Mouse (Mus musculus) mouse trophoblast stem cell (cell line): Measurements from ENCODE around the gene Dock6.

Source experiments
- in situ Hi-C, 2 experiments: fragments of 300-500 bp; cut with MseI, MboI; formaldehyde crosslinking; loops; 2 replicates in 1 of 2; 3 replicates in 1 of 2; pipeline ENCODE4 v1.15.1; 2025

Dock6 gene

DNA sequence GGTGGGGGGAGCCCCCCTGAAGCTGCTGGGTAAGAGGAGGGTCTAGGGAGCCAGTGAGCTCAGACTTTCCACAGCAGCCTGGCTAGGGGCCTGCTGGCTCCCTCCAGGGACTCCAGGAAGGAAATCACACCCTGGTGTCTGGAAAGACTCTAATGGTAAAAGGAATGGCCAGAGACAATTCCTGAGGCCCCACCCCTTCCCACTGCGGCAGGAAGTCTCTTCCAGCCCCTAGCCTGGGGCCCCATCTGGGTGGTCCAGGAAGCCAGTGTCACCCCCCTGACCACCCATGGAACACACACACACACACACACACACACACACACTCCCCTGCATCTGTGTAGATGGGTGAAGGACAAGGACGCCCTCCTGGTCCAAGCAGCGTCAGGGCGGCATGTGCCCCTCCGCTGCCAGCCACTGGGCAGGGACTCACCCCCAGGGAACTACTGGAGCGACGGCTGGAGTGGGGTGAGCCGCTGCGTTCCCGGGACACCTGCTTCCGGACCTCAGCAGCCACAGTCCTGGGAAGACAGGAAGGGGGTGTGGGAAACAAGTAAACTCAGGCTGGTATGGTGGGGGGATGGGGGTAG, 5.6 kb downstream of the Dock6 start:
- in situ Hi-C loops: no loop called here

DNA sequence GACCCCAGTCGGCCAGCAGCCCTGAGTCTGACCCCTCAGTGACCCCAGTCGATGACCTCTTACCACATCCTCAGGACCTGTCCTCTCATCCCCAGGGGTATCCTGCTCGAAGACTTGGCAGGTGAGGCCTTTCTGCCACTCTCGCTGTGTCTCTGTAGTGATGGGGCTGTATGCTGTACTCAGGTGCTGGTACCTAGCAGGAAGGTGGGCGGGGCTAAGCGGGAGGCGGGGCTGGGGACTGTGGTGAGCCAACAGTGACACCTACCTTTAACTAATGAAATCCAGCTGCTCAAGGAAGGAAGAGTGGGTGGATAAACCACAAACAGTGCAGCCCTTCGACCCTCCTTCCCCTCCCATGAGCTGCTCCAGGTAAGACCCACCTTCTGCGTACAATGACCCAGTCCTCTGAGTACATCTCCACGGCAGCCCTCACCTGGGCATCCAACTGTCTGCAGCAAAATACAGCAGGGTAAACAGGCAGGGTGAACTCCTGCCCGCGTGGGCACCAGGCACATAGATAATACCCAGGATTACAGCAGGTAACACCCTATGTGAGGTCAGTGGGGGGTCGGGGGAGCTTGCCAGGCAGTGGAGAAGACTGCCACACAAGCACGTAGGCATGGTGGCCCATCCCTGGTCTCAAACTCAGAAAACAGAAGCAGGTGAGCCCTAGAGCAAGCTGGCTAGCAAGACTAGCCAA, 6.9 kb downstream of the Dock6 start:
- in situ Hi-C loops: no loop called here

- in situ Hi-C loops: no loop called here
Measured at GRCm38 (mm10) chr9:21843086-21843485, 9.3 kb downstream of the Dock6 start.

DNA sequence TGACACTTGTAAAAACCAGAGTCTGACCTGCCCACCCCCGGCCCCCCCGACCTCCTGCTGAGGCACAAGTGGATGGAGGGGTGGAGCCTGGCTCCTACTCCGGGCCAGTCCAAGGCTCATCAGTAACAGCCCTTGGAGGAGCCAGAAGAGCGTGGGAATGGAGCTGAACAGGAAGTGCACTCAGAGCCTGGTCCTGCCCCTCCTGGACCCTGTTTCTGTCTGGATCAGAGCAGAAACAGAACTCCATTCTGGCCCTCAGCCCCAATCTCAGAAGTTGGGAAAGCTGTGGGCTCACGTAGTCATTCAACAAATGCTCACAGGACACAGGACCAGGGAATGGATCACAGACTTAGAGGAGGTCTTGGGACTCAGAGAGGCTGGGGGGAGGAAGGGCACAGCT, 10.0 kb downstream of the Dock6 start:
- in situ Hi-C loops: no loop called here

- in situ Hi-C loops: no loop called here
Measured at GRCm38 (mm10) chr9:21841340-21841739, 11.1 kb downstream of the Dock6 start.

DNA sequence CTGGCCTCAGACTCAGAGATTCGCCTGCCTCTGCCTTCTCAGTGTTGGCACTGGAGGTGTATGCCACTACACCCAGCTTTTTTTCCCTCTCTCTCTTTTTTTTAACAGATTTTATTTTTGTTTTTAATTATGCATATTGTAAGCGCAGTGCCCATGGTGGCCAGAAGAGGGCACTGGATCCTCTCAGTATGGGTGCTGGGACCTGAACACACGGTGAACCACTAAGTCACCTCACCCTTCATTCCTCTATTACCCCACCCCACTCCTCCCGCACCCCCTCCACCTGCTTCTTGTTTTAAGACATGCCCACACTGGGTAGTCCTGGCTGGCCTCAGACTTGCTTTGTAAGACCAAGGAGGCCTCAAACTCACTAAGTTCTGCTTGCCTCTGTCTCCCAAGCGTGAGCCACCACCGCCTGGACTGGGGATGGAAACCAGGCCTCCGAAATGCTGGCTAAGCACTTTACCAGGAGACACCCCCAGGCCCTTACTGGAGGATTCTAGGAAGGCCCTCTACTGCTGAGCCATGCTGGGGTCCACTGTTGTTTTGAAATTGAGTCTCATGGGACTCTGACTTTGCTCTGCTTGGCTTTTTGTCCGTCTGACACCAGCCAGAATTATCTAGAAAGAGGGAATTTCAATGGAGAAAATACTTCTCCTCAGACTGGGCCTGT, 12.2 kb downstream of the Dock6 start:
- in situ Hi-C loops: no loop called here

- in situ Hi-C loops: no loop called here
Measured at GRCm38 (mm10) chr9:21837690-21838089, 14.7 kb downstream of the Dock6 start.

DNA sequence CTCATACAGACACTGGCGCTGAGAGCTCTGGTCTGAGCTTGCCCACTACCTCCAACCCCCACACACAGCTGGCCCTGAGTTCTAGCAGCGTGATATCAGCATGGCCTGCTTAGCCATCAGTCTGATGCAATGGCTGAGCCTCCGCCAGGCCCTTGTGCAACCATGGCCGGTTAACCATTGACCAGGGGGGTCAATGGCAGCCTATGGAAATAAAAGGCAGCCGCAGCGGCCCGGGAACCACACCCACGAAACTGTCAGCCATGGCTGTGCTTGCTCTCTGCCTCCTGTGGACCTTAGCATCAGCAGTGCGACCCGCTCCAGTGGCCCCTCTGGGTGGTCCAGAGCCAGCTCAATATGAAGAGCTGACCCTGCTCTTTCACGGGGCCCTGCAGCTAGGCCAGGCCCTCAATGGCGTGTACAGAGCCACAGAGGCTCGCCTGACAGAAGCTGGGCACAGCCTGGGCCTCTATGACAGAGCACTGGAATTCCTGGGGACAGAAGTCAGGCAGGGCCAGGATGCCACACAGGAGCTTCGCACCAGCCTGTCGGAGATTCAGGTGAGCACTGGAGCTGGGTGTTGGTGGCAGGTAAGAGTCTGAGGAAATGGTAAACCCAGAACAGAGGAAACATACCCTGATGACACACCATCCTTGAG, 17.1 kb downstream of the Dock6 start, which contains the start of gene Angptl8:
Gene Angptl8 (plus strand): TSS at position 253 of the 655 bp plus-strand sequence.
- in situ Hi-C loops: no loop called here

GRCm38 (mm10) chr9:21831558-21832240, 20.7 kb downstream of the Dock6 start:
- in situ Hi-C loops: loop anchor here in 1 of 2 experiments (5.0 kb wide), 1 partner anchor 41 kb away; no protein-coding TSS in a partner anchor

- in situ Hi-C loops: loop anchor here in 1 of 2 experiments (5.0 kb wide), 1 partner anchor 41 kb away; no protein-coding TSS in a partner anchor
Measured at GRCm38 (mm10) chr9:21830936-21831335, 21.5 kb downstream of the Dock6 start.

- in situ Hi-C loops: loop anchor here in 1 of 2 experiments (5.0 kb wide), 1 partner anchor 42 kb away; no protein-coding TSS in a partner anchor
Measured at GRCm38 (mm10) chr9:21830461-21830850, 22.0 kb downstream of the Dock6 start.

GRCm38 (mm10) chr9:21829834-21830460, 22.5 kb downstream of the Dock6 start:
- in situ Hi-C loops: loop anchor here in 1 of 2 experiments (5.0 kb wide), 1 partner anchor 42 kb away; no protein-coding TSS in a partner anchor

- in situ Hi-C loops: no loop called here
Measured at GRCm38 (mm10) chr9:21824366-21824765, 28.1 kb downstream of the Dock6 start.

- in situ Hi-C loops: no loop called here
Measured at GRCm38 (mm10) chr9:21823957-21824356, 28.5 kb downstream of the Dock6 start.

DNA sequence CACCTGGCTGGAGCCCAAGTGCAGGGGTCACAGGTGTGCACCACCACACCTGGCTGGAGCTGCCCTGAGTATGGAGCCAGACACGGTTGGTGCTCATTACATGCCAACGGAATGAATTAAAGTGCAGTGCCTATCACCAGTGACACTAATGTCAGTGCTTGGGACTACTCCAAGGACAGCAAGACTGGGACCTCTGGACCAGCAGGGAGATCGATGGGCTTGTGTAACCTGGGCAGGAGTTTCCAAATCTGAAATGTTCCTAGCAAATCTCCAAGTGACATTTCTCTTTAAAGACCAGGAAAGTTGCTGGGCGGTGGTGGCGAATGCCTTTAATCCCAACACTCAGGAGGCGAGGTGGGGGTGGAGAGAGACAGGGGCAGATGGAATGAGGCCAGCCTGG, 29.7 kb downstream of the Dock6 start:
- in situ Hi-C loops: no loop called here

DNA sequence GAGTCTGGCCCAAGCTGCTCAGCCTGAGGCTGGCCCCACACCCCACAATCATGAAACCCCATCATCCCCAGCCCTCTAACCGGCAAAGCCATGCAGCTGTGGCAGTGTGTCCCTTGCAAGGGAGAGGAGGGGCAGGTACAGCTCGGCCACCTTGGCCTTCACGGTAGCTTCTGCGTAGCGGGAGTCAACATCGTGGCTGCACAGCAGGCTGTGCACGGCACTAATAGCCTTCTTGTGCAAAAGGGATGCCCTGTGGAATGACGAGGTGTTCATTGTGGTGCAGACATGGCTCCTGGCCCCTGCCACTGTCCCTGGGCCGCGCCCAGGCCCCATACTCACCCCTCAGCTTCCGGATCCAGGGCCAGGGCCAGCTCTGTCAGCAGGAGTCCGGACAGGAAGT, 32.3 kb downstream of the Dock6 start:
- in situ Hi-C loops: no loop called here

- in situ Hi-C loops: no loop called here
Measured at GRCm38 (mm10) chr9:21819181-21819729, 33.2 kb downstream of the Dock6 start.

GRCm38 (mm10) chr9:21818561-21818960, 33.9 kb downstream of the Dock6 start:
- in situ Hi-C loops: no loop called here

- in situ Hi-C loops: no loop called here
Measured at GRCm38 (mm10) chr9:21818125-21818524, 34.3 kb downstream of the Dock6 start.

- in situ Hi-C loops: no loop called here
Measured at GRCm38 (mm10) chr9:21816716-21817305, 35.6 kb downstream of the Dock6 start.
